Mouse (Mus musculus) neural tube, embryonic 15.5 days (tissue): ENCODE measurements at regions not wholly inside any gene's neighbourhood (a gene's known extent, or its start where the extent isn't known, plus 50 kb on each side); places are given as distances from the start of the nearest gene placed in this dataset.

ENCODE experiments used
- ATAC-seq: fragments of 200-750 bp; cut with Nextera tagmentation; 2 replicates; pipeline ENCODE4 v1.8.0; 2017; ENCODE audit warnings: mild to moderate bottlenecking, moderate TSS enrichment, moderate library complexity; ENCODE audit not compliant: low FRiP score
- H3K27ac ChIP-seq: fragments of 300-500 bp; sonication (generic); replicated peaks from 2 replicates; pipeline ENCODE4 v1.5.1; 2015; ENCODE audit warnings: mild to moderate bottlenecking, inconsistent platforms
- H3K27me3 ChIP-seq: fragments of 300-500 bp; sonication (generic); replicated peaks from 2 replicates; pipeline ENCODE4 v1.6.1; 2015; ENCODE audit warnings: inconsistent platforms
- H3K36me3 ChIP-seq: fragments of 300-500 bp; sonication (generic); 2 replicates; pipeline ENCODE4 v1.6.1; 2015; ENCODE audit warnings: inconsistent platforms
- H3K4me1 ChIP-seq: fragments of 300-500 bp; sonication (generic); 2 replicates; pipeline ENCODE4 v1.6.1; 2015; ENCODE audit warnings: inconsistent platforms
- H3K4me2 ChIP-seq: fragments of 300-500 bp; sonication (generic); 2 replicates; pipeline ENCODE4 v1.6.1; 2015; ENCODE audit warnings: inconsistent platforms, mild to moderate bottlenecking, moderate library complexity
- H3K4me3 ChIP-seq: fragments of 300-500 bp; sonication (generic); replicated peaks from 2 replicates; pipeline ENCODE4 v1.5.1; 2015; ENCODE audit warnings: mild to moderate bottlenecking, inconsistent platforms
- H3K9ac ChIP-seq: fragments of 300-500 bp; sonication (generic); replicated peaks from 2 replicates; pipeline ENCODE4 v1.6.1; 2015; ENCODE audit warnings: mild to moderate bottlenecking, inconsistent platforms
- H3K9me3 ChIP-seq: fragments of 300-500 bp; sonication (generic); replicated peaks from 2 replicates; pipeline ENCODE4 v1.6.1; 2016; ENCODE audit warnings: inconsistent platforms
- WGBS: fragments of 180-500 bp; shearing (Covaris S2); methylation state at CpG from one replicate; pipeline ENCODE4 v1.1.7; 2015; ENCODE audit warnings: mixed read lengths; 5-methylcytosine and 5-hydroxymethylcytosine counted together

DNA sequence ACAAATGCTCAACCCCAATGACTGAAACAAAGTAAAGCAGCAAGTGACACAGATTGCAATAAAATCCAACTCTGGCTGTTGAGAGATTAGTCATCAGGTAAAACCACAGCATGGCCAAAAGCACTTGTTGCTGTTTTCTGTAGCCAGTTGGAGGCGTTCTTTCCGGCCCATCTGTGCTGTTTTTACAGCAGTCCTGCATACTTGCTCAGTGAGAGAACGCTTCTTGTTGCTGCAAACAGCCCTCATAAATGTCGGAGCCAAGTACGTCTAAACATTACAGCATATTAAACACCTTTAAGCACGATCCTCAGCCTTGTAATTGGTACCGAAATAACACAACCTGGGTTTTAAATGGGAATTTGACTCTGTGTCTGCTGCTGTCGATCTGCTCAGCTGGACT, 65.6 kb upstream of the Hs3st3a1 start:
- Histone ChIP-seq H3K9me3 (no peaks in the 10 kb centered on the region), H3K9ac (no peak overlapping the region), H3K4me1 (no peaks in the 10 kb centered on the region), H3K4me2 (no peak overlapping the region), H3K36me3 (no peaks in the 10 kb centered on the region), H3K27me3 (no peaks in the 10 kb centered on the region), H3K4me3 (no peak overlapping the region), H3K27ac (no peak overlapping the region)
- no peak for ATAC-seq
- 60% methylated on average over 8 of the region's 8 CpGs for WGBS

DNA sequence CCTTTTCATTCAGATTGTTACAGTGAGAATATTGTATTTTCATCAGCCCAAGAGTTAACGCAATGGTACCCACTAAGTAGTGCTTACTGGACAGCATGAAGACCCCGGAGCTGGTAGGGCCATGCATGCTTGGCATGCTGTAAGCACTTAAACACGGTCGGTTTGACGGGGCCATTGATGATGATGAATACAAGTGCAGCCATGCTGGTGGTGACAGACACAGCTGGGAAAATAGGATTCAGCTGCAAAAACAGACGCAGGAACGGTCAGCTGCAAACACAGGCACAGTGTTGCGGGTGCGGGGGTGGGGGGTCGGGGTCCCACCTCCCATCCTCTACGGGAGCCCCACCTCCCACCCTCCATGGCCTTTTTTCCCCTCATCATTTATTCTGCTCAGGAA, 99.7 kb upstream of the Hs3st3a1 start:
- Histone ChIP-seq H3K27ac (no peak overlapping the region), H3K9me3 (no peaks in the 10 kb centered on the region), H3K4me1 (no peaks in the 10 kb centered on the region), H3K27me3 (no peaks in the 10 kb centered on the region), H3K36me3 (no peaks in the 10 kb centered on the region), H3K4me3 (no peak overlapping the region), H3K4me2 (no peak overlapping the region), H3K9ac (no peak overlapping the region)
- 68% methylated on average over 11 of the region's 11 CpGs for WGBS
- ATAC-seq: no peak

- H3K36me3 ChIP-seq: no peaks in the 10 kb centered on the region
- H3K27me3 ChIP-seq: no peaks in the 10 kb centered on the region
- no peaks in the 10 kb centered on the region for H3K9me3 ChIP-seq
- no peak for ATAC-seq
- H3K4me2 ChIP-seq: no peak overlapping the region
- H3K27ac ChIP-seq: no peak overlapping the region
- H3K4me3 ChIP-seq: no peak overlapping the region
- H3K4me1 ChIP-seq: no peaks in the 10 kb centered on the region
- 91% methylated on average over 7 of the region's 7 CpGs for WGBS
- no peak overlapping the region for H3K9ac ChIP-seq
Measured at GRCm38 (mm10) chr11:64332406-64332805, 102.7 kb upstream of the Hs3st3a1 start.

GRCm38 (mm10) chr11:64331811-64332210, 103.3 kb upstream of the Hs3st3a1 start:
- ATAC-seq: no peak
- no peak overlapping the region for H3K9ac ChIP-seq
- H3K36me3 ChIP-seq: no peaks in the 10 kb centered on the region
- no peaks in the 10 kb centered on the region for H3K27me3 ChIP-seq
- H3K9me3 ChIP-seq: no peaks in the 10 kb centered on the region
- H3K4me3 ChIP-seq: no peak overlapping the region
- 88% methylated on average over 5 of the region's 5 CpGs for WGBS
- H3K4me2 ChIP-seq: no peak overlapping the region
- H3K27ac ChIP-seq: no peak overlapping the region
- H3K4me1 ChIP-seq: no peaks in the 10 kb centered on the region

DNA sequence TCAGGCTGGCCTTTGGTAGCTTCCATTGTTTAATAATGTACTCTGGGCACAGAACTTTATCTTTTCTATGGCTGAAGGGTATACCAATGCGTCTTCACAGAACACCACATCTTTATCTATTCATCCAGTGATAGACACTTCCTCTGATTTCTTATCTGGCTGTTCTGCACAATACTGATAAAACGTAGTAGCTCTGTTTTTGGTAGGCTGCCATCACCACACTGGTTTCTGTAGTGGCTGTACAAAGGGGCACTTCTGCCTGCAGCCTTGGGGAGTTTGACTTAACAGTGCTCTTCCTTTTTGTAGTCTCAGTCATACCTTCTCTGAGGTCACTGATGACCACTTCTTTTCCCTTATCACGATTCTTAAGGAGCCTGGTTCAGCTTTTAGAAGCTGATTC, 106.0 kb upstream of the Hs3st3a1 start:
- Histone ChIP-seq H3K9me3 (no peaks in the 10 kb centered on the region), H3K27me3 (no peaks in the 10 kb centered on the region), H3K4me3 (no peak overlapping the region), H3K4me2 (no peak overlapping the region), H3K4me1 (no peaks in the 10 kb centered on the region), H3K27ac (no peak overlapping the region), H3K36me3 (no peaks in the 10 kb centered on the region), H3K9ac (no peak overlapping the region)
- no peak for ATAC-seq
- WGBS: 80% methylated on average over 3 of the region's 3 CpGs

GRCm38 (mm10) chr11:64327771-64328170, 107.4 kb upstream of the Hs3st3a1 start:
- no peaks in the 10 kb centered on the region for H3K27me3 ChIP-seq
- H3K36me3 ChIP-seq: no peaks in the 10 kb centered on the region
- H3K9ac ChIP-seq: no peak overlapping the region
- H3K27ac ChIP-seq: no peak overlapping the region
- H3K4me1 ChIP-seq: no peaks in the 10 kb centered on the region
- WGBS: 59% methylated on average over 3 of the region's 3 CpGs
- no peak overlapping the region for H3K4me2 ChIP-seq
- no peak for ATAC-seq
- no peaks in the 10 kb centered on the region for H3K9me3 ChIP-seq
- H3K4me3 ChIP-seq: no peak overlapping the region

GRCm38 (mm10) chr11:64326646-64327045, 108.5 kb upstream of the Hs3st3a1 start:
- no peak for ATAC-seq
- H3K9me3 ChIP-seq: no peaks in the 10 kb centered on the region
- 93% methylated on average over 7 of the region's 7 CpGs for WGBS
- no peaks in the 10 kb centered on the region for H3K36me3 ChIP-seq
- H3K4me3 ChIP-seq: no peak overlapping the region
- H3K27ac ChIP-seq: no peak overlapping the region
- H3K4me1 ChIP-seq: no peaks in the 10 kb centered on the region
- H3K4me2 ChIP-seq: no peak overlapping the region
- no peaks in the 10 kb centered on the region for H3K27me3 ChIP-seq
- no peak overlapping the region for H3K9ac ChIP-seq

DNA sequence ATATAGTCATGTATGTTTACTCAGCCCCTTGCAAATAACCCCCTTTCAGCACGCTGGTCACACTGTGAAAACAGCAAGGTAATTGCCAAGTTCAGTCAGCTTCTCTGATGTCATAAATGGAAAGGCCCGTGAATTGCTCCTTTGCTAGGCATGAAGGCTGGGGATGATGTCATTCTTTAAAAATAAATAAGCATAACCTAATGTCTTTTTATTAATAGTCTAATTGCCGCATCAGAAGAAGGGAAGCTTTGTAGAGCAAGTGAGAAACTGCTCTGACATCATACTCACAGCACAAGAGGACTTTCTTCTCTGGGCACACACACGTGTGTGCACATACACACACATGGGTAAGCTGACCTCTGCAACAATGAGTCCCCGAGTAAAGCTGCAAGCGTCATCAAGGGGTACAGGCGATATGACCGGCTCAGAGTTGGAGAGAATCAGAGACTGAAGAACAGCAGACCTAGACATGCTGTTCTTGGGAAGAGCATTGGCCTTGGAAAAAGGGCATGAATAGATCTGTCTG, 113.2 kb upstream of the Hs3st3a1 start:
- H3K4me2 ChIP-seq: no peak overlapping the region
- H3K4me1 ChIP-seq: no peaks in the 10 kb centered on the region
- WGBS: 85% methylated on average over 8 of the region's 8 CpGs
- no peaks in the 10 kb centered on the region for H3K27me3 ChIP-seq
- ATAC-seq: no peak
- H3K27ac ChIP-seq: no peak overlapping the region
- no peak overlapping the region for H3K9ac ChIP-seq
- no peak overlapping the region for H3K4me3 ChIP-seq
- H3K9me3 ChIP-seq: no peaks in the 10 kb centered on the region
- H3K36me3 ChIP-seq: no peaks in the 10 kb centered on the region

DNA sequence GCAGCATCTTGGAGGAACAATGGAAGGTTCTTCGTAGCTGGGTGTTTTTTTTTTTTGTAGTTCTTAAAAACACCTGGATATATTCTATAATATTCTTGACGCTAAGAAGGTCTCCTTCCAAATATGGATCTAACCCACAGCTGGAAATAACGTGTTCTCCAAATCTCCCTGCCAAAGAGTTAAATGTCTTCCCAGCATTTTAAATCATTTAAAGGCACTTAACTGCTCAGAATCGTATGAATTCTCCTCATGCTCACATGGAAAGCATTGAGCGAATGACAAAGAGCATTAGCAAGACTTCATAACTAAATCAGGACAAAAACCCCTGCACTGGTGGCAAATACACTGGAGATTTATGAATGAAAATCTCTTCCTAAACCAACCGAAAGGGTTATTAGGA, 117.7 kb upstream of the Hs3st3a1 start:
- no peak overlapping the region for H3K4me2 ChIP-seq
- WGBS: 80% methylated on average over 6 of the region's 6 CpGs
- ATAC-seq: no peak
- H3K9ac ChIP-seq: no peak overlapping the region
- no peaks in the 10 kb centered on the region for H3K36me3 ChIP-seq
- no peak overlapping the region for H3K27ac ChIP-seq
- no peaks in the 10 kb centered on the region for H3K9me3 ChIP-seq
- H3K4me1 ChIP-seq: no peaks in the 10 kb centered on the region
- no peak overlapping the region for H3K4me3 ChIP-seq
- no peaks in the 10 kb centered on the region for H3K27me3 ChIP-seq

- H3K4me1 ChIP-seq: no peaks in the 10 kb centered on the region
- no peaks in the 10 kb centered on the region for H3K27me3 ChIP-seq
- H3K27ac ChIP-seq: no peak overlapping the region
- no peaks in the 10 kb centered on the region for H3K9me3 ChIP-seq
- no peak overlapping the region for H3K9ac ChIP-seq
- 40% methylated on average over 5 of the region's 5 CpGs for WGBS
- no peak overlapping the region for H3K4me3 ChIP-seq
- ATAC-seq: no peak
- H3K36me3 ChIP-seq: no peaks in the 10 kb centered on the region
- H3K4me2 ChIP-seq: no peak overlapping the region
Measured at GRCm38 (mm10) chr11:64314997-64315396, 120.1 kb upstream of the Hs3st3a1 start.

- no peak overlapping the region for H3K4me3 ChIP-seq
- 79% methylated on average over 5 of the region's 5 CpGs for WGBS
- no peak overlapping the region for H3K27ac ChIP-seq
- H3K4me1 ChIP-seq: no peaks in the 10 kb centered on the region
- H3K4me2 ChIP-seq: no peak overlapping the region
- H3K9ac ChIP-seq: no peak overlapping the region
- ATAC-seq: no peak
- no peaks in the 10 kb centered on the region for H3K36me3 ChIP-seq
- no peaks in the 10 kb centered on the region for H3K27me3 ChIP-seq
- H3K9me3 ChIP-seq: no peaks in the 10 kb centered on the region
Measured at GRCm38 (mm10) chr11:64313241-64313640, 121.9 kb upstream of the Hs3st3a1 start.

GRCm38 (mm10) chr11:64309881-64310280, 125.3 kb upstream of the Hs3st3a1 start:
- Histone ChIP-seq H3K4me1 (no peaks in the 10 kb centered on the region), H3K36me3 (no peaks in the 10 kb centered on the region), H3K27ac (no peak overlapping the region), H3K27me3 (no peaks in the 10 kb centered on the region), H3K4me3 (no peak overlapping the region), H3K4me2 (no peak overlapping the region), H3K9ac (no peak overlapping the region), H3K9me3 (no peaks in the 10 kb centered on the region)
- no peak for ATAC-seq

- Histone ChIP-seq H3K27me3 (no peaks in the 10 kb centered on the region), H3K4me2 (no peak overlapping the region), H3K27ac (no peak overlapping the region), H3K36me3 (no peaks in the 10 kb centered on the region), H3K4me1 (peaks cover 10% of the 10 kb centered on the region), H3K9me3 (no peaks in the 10 kb centered on the region), H3K9ac (no peak overlapping the region), H3K4me3 (no peak overlapping the region)
- no peak for ATAC-seq
- WGBS: 20% methylated on average over 5 of the region's 5 CpGs
Measured at GRCm38 (mm10) chr11:64297825-64298224, 137.3 kb upstream of the Hs3st3a1 start.
